Mouse (Mus musculus): ENCODE measurements around the gene Slc16a5. TPM values are rescaled to one million over a fixed set of nuclear protein-coding genes. Genes with fewer than 3 reads are reported as not detected.

Slc16a5 gene
- polyA plus RNA-seq, 1 experiment from 2014 or later: 0.15 TPM

DNA sequence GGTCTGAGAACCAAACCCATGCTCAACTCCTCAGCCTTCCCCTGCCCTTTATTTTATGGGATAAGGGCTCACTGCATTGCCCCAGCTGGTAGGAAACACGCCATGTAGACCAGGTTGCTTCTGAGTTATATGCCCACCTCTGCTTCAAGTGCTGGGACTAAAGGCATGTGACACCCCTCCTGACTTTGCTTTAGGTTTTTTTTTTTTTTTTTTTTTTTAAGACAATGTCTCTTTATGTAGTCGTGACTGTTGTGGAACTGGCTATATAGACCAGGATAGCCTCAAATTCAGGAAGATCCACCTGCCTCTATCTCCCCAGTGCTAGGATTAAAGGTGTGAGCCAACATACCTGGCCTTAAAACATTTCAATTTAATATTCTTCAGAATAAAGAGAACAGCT lies 60.4 kb downstream of the Slc16a5 start:
- H3K4me1 ChIP-seq (ENCODE audit: control insufficient read depth, insufficient read depth, low read length): no peaks in the 10 kb centered on the region
- 80% methylated on average over 2 of the region's 2 CpGs for WGBS
- ATAC-seq (ENCODE audit: low read depth): no peak
- no peak overlapping the region for H3K9ac ChIP-seq (replicated peaks; ENCODE audit: low read depth, low read length)
- H3K36me3 ChIP-seq (ENCODE audit: control insufficient read depth, insufficient read depth, low read length): peaks cover 40% of the 10 kb centered on the region
- H3K27me3 ChIP-seq (ENCODE audit: control insufficient read depth, insufficient read depth, low read length): no peaks in the 10 kb centered on the region
- H3K4me3 ChIP-seq (ENCODE audit: low read depth, low read length): no peak overlapping the region
- H3K27ac ChIP-seq (ENCODE audit: low read depth, low read length): no peak overlapping the region
- H3K9me3 ChIP-seq (ENCODE audit: control insufficient read depth, low read length): no peaks in the 10 kb centered on the region
- H3K4me2 ChIP-seq (ENCODE audit: low read depth, low read length): no peak overlapping the region

Small RNA genes within 50 kb of the gene (microRNA-seq; reads per million reads assigned to microRNA genes)
- not detected for gene Mir3968

Other genes with a start within 250 kb of the Slc16a5 start
- gene Grin2c, start 195.2 kb upstream of the Slc16a5 start, polyA plus RNA-seq (2014; fragmentation: Nextera tagmentation; extraction: Ambion mirVana): 0.24 and 0.45 TPM in 2 replicates
- 12.5 and 14.6 TPM in 2 replicates for gene Fdxr, start 185.4 kb upstream of the Slc16a5 start, polyA plus RNA-seq (2014; fragmentation: Nextera tagmentation; extraction: Ambion mirVana)
- gene Fads6, start 164.8 kb upstream of the Slc16a5 start, polyA plus RNA-seq (2014; fragmentation: Nextera tagmentation; extraction: Ambion mirVana): 1.4 and 1.9 TPM in 2 replicates
- 0.12 TPM in 1 of 2 replicates, not detected in the other for gene Otop2, start 155.3 kb upstream of the Slc16a5 start, polyA plus RNA-seq (2014; fragmentation: Nextera tagmentation; extraction: Ambion mirVana)
- gene Ush1g, start 140.4 kb upstream of the Slc16a5 start, polyA plus RNA-seq (2014; fragmentation: Nextera tagmentation; extraction: Ambion mirVana): 0.13 and 0.16 TPM in 2 replicates
- gene Otop3, start 127.7 kb upstream of the Slc16a5 start, polyA plus RNA-seq (2014; fragmentation: Nextera tagmentation; extraction: Ambion mirVana): 1.8 and 2.6 TPM in 2 replicates
- gene Hid1, start 94.7 kb upstream of the Slc16a5 start, polyA plus RNA-seq (2014; fragmentation: Nextera tagmentation; extraction: Ambion mirVana): 41.7 and 45.7 TPM in 2 replicates
- 27.3 and 28.6 TPM in 2 replicates for gene Cdr2l, start 80.6 kb upstream of the Slc16a5 start, polyA plus RNA-seq (2014; fragmentation: Nextera tagmentation; extraction: Ambion mirVana)
- gene Mrpl58, start 58.7 kb upstream of the Slc16a5 start, polyA plus RNA-seq (2014; fragmentation: Nextera tagmentation; extraction: Ambion mirVana): 207 and 211 TPM in 2 replicates
- gene Atp5h, start 42.5 kb upstream of the Slc16a5 start, polyA plus RNA-seq (2014; fragmentation: Nextera tagmentation; extraction: Ambion mirVana): 928 and 1,005 TPM in 2 replicates
- 28.8 and 33.7 TPM in 2 replicates for gene Kctd2, start 42.3 kb upstream of the Slc16a5 start, polyA plus RNA-seq (2014; fragmentation: Nextera tagmentation; extraction: Ambion mirVana)
- gene Trim80, start 21.9 kb upstream of the Slc16a5 start, polyA plus RNA-seq (2014; fragmentation: Nextera tagmentation; extraction: Ambion mirVana): not detected in 2 replicates
- 15.5 and 19.4 TPM in 2 replicates for gene Armc7, start 13.2 kb downstream of the Slc16a5 start, polyA plus RNA-seq (2014; fragmentation: Nextera tagmentation; extraction: Ambion mirVana)
- gene Nt5c, start 29.4 kb downstream of the Slc16a5 start, polyA plus RNA-seq (2014; fragmentation: Nextera tagmentation; extraction: Ambion mirVana): 84.4 and 95.8 TPM in 2 replicates
- gene Jpt1, start 51.9 kb downstream of the Slc16a5 start, polyA plus RNA-seq (2014; fragmentation: Nextera tagmentation; extraction: Ambion mirVana): 1,282 and 1,347 TPM in 2 replicates
- 994 and 1,036 TPM in 2 replicates for gene Sumo2, start 73.8 kb downstream of the Slc16a5 start, polyA plus RNA-seq (2014; fragmentation: Nextera tagmentation; extraction: Ambion mirVana)
- 98.2 and 98.9 TPM in 2 replicates for gene Nup85, start 102.0 kb downstream of the Slc16a5 start, polyA plus RNA-seq (2014; fragmentation: Nextera tagmentation; extraction: Ambion mirVana)
- 76.5 and 79.0 TPM in 2 replicates for gene Mrps7, start 141.5 kb downstream of the Slc16a5 start, polyA plus RNA-seq (2014; fragmentation: Nextera tagmentation; extraction: Ambion mirVana)
- 35.2 and 43.1 TPM in 2 replicates for gene Gga3, start 141.6 kb downstream of the Slc16a5 start, polyA plus RNA-seq (2014; fragmentation: Nextera tagmentation; extraction: Ambion mirVana)
- 11.0 and 12.3 TPM in 2 replicates for gene Mif4gd, start 150.5 kb downstream of the Slc16a5 start, polyA plus RNA-seq (2014; fragmentation: Nextera tagmentation; extraction: Ambion mirVana)
- gene Slc25a19, start 165.8 kb downstream of the Slc16a5 start, polyA plus RNA-seq (2014; fragmentation: Nextera tagmentation; extraction: Ambion mirVana): 45.3 and 53.0 TPM in 2 replicates
- 115 and 126 TPM in 2 replicates for gene Grb2, start 246.1 kb downstream of the Slc16a5 start, polyA plus RNA-seq (2014; fragmentation: Nextera tagmentation; extraction: Ambion mirVana)